Mouse (Mus musculus) kidney, adult 2 months (tissue): ENCODE measurements at regions not wholly inside any gene's neighbourhood (a gene's known extent, or its start where the extent isn't known, plus 50 kb on each side); places are given as distances from the start of the nearest gene placed in this dataset.

Experiments
- DNase-seq: peaks from one replicate; pipeline ENCODE4 v3.0.0; 2021
- H3K27ac ChIP-seq: fragments of 200-500 bp; 2 replicates; pipeline ENCODE4 v1.5.1; 2012; ENCODE audit warnings: low read depth, low read length, control low read depth, inconsistent platforms; ENCODE audit not compliant: insufficient read depth
- H3K27me3 ChIP-seq: fragments of 200-500 bp; replicated peaks from 2 replicates; pipeline ENCODE4 v1.6.1; 2012; ENCODE audit warnings: mild to moderate bottlenecking, moderate library complexity, low read length, inconsistent platforms; ENCODE audit not compliant: control insufficient read depth, insufficient read depth
- H3K36me3 ChIP-seq: fragments of 200-500 bp; 2 replicates; pipeline ENCODE4 v1.6.1; 2012; ENCODE audit warnings: mild to moderate bottlenecking, moderate library complexity, low read length, inconsistent platforms; ENCODE audit not compliant: control insufficient read depth, insufficient read depth
- H3K4me1 ChIP-seq: fragments of 200-500 bp; 2 replicates; pipeline ENCODE4 v1.6.1; 2011; ENCODE audit warnings: low read length; ENCODE audit not compliant: control insufficient read depth, insufficient read depth
- H3K4me3 ChIP-seq: fragments of 200-500 bp; 2 replicates; pipeline ENCODE4 v1.5.1; 2011; ENCODE audit warnings: mild to moderate bottlenecking, low read depth, low read length, control low read depth; ENCODE audit not compliant: insufficient read depth
- CTCF ChIP-seq: fragments of 200-500 bp; conservative IDR thresholded peaks from 2 replicates; pipeline ENCODE4 v1.5.1; 2011; ENCODE audit warnings: low read depth, mild to moderate bottlenecking, control low read depth, low read length, moderate library complexity, mixed read lengths; ENCODE audit not compliant: insufficient read depth, insufficient read length
- POLR2A ChIP-seq: fragments of 200-500 bp; IDR thresholded peaks from one replicate; pipeline ENCODE4 v1.6.1; 2011; ENCODE audit warnings: low read depth, low read length, control low read depth
- WGBS: fragments of 180-500 bp; shearing (Covaris S2); methylation state at CpG from one replicate; pipeline ENCODE4 v1.1.7; 2018; 5-methylcytosine and 5-hydroxymethylcytosine counted together

- no peak overlapping the region for H3K4me3 ChIP-seq
- no peaks in the 10 kb centered on the region for H3K4me1 ChIP-seq
- TF ChIP-seq POLR2A (no peak), CTCF (no peak)
- no peaks in the 10 kb centered on the region for H3K27me3 ChIP-seq
- 82% methylated on average over 3 of the region's 3 CpGs for WGBS
- no peak overlapping the region for H3K27ac ChIP-seq
- DNase-seq = no peak
- no peaks in the 10 kb centered on the region for H3K36me3 ChIP-seq
Measured at GRCm38 (mm10) chr8:128242465-128243251, 115.7 kb upstream of the Nrp1 start.

GRCm38 (mm10) chr8:128251723-128252122, 106.7 kb upstream of the Nrp1 start:
- no peaks in the 10 kb centered on the region for H3K27me3 ChIP-seq
- peak; percentile 8 for DNase-seq
- H3K36me3 ChIP-seq = no peaks in the 10 kb centered on the region
- TF ChIP-seq POLR2A = no peak
- TF ChIP-seq CTCF = no peak
- no peaks in the 10 kb centered on the region for H3K4me1 ChIP-seq
- 49% methylated on average over 2 of the region's 2 CpGs for WGBS
- no peak overlapping the region for H3K27ac ChIP-seq
- H3K4me3 ChIP-seq = no peak overlapping the region

DNA sequence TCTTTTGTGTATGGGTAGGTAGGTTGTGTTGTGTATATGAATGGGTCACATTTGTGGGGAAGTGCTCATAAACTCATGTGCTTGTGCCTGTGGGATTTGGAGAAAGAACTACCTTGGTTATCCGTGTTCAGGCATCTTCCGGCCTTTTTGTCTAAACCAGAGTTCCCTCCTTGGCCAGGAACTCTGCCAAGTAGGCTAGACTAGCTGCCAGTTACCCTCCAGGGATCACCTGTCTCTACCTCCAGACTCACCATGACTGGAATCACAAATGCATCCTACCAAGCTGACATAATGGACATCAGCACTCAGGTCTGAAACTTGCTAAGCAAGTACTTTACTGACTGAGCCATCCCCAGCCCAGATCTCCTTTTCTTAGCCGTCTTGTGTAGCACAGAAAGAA, 97.6 kb upstream of the Nrp1 start:
- 83% methylated on average over 3 of the region's 3 CpGs for WGBS
- H3K4me3 ChIP-seq = no peak overlapping the region

DNA sequence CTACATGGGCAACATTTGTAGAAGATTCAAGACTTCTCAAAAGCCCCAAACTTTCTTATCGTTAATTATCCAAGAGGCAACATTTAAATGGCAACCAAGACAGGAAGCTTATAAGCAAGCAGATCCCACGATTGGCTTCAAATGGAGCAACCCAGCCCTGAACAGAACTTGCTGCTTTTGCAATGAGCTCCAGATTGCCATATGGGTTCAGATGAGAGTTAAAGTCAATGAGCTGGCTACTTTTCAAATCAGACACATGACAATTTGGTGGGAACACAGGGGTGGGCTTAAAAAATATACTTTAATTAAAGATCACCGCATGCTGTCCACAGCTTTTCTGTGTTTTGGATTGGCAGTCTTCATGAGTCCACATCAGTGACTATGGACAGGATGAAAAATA, 97.0 kb upstream of the Nrp1 start:
- TF ChIP-seq CTCF (no peak), POLR2A (no peak)
- no peak overlapping the region for H3K4me3 ChIP-seq
- no peak for DNase-seq
- 95% methylated on average over 3 of the region's 3 CpGs for WGBS
- H3K4me1 ChIP-seq = no peaks in the 10 kb centered on the region
- no peak overlapping the region for H3K27ac ChIP-seq
- H3K36me3 ChIP-seq = no peaks in the 10 kb centered on the region
- H3K27me3 ChIP-seq = no peaks in the 10 kb centered on the region

More for the DNA sequence above, 97.6 kb upstream of the Nrp1 start:
- TF ChIP-seq POLR2A = no peak
- TF ChIP-seq CTCF = no peak
- Histone ChIP-seq H3K4me1 (no peaks in the 10 kb centered on the region), H3K36me3 (no peaks in the 10 kb centered on the region), H3K27me3 (no peaks in the 10 kb centered on the region), H3K27ac (no peak overlapping the region)
- no peak for DNase-seq

DNA sequence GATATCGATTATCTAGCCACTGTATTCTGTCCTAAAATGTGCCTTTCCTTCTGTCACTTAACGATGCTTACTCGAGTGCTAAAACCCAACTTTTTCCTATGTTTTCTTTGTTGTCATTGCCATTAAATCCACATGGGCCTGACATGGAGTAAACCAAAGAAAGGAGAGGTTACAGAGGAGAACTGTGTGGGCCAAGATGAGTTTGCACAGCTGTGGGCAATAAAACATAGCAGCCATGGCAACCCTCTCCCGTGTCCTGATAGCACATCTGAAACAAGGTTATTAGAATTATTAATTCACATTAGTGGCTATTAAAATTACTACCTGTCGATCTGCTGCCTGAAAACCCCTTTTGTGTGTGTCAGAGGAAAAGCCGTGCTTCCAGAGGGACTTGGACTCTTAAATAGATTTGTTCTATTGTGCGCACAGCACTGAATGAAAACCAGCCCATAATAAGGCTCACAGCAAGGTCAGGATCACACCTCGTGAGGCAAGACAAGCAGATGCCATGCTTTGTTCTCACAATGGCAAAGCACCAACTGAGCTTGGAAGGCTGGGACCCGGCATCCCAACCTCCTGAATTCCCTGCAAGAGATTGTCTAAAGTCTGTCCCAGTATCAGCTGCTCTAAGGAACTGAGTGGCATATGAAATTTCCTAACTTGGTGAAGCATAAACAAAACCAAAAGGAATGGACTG, 95.0 kb upstream of the Nrp1 start:
- Histone ChIP-seq H3K4me1 (no peaks in the 10 kb centered on the region), H3K27me3 (no peaks in the 10 kb centered on the region), H3K27ac (no peak overlapping the region), H3K36me3 (no peaks in the 10 kb centered on the region), H3K4me3 (no peak overlapping the region)
- 63% methylated on average over 9 of the region's 9 CpGs for WGBS
- no peak for DNase-seq
- TF ChIP-seq POLR2A (no peak), CTCF (no peak)

- H3K4me1 ChIP-seq = no peaks in the 10 kb centered on the region
- WGBS = 47% methylated on average over 4 of the region's 4 CpGs
- H3K4me3 ChIP-seq = no peak overlapping the region
- no peaks in the 10 kb centered on the region for H3K36me3 ChIP-seq
- TF ChIP-seq POLR2A (no peak), CTCF (no peak)
- peak overlapping the region; percentile 16; the same call in 1 of the 2 replicates for H3K27ac ChIP-seq
- H3K27me3 ChIP-seq = no peaks in the 10 kb centered on the region
- DNase-seq = peak; percentile 74
Measured at GRCm38 (mm10) chr8:128267261-128267660, 91.1 kb upstream of the Nrp1 start.

DNA sequence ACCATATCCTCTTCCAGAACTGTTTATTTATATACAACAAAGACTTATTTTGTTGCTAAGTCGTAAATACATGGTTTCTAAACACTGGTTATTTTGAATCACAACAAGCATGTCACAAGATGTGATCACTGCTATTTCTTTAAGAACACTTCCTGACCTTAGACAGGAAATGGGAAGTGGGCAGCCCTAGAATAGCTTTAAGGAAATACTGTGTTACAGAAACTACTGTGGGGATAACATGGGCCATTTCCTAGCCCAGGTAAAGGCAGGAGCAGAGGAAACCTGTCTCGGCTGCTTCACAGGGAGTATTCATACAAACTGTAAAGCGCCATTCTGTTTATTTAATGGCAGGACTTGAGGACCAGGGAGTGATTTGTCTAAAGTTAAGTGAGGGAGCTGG, 90.4 kb upstream of the Nrp1 start:
- H3K27me3 ChIP-seq = no peaks in the 10 kb centered on the region
- peak; percentile 25 for DNase-seq
- H3K27ac ChIP-seq = no peak overlapping the region
- H3K4me1 ChIP-seq = peaks cover 3% of the 10 kb centered on the region; the same call in 1 of the 2 replicates
- no peak overlapping the region for H3K4me3 ChIP-seq
- H3K36me3 ChIP-seq = no peaks in the 10 kb centered on the region
- no peak for TF ChIP-seq POLR2A
- no peak for TF ChIP-seq CTCF
- 70% methylated on average over 3 of the region's 3 CpGs for WGBS
